Mouse (Mus musculus) heart, postnatal 0 days (tissue): ENCODE measurements at regions not wholly inside any gene's neighbourhood (a gene's known extent, or its start where the extent isn't known, plus 50 kb on each side); places are given as distances from the start of the nearest gene placed in this dataset.
"Not testable (repeated sequence)": the region's sequence is repeated elsewhere in the genome, so short reads cannot be mapped to it uniquely, and the experiment has no call there.

Source experiments
- ATAC-seq: fragments of 200-750 bp; cut with Nextera tagmentation; 2 replicates; pipeline ENCODE4 v1.8.0; 2017; ENCODE audit warnings: low read depth, moderate number of reproducible peaks, moderate library complexity; ENCODE audit not compliant: insufficient read depth
- DNase-seq: peaks from one replicate; pipeline ENCODE4 v3.0.0-alpha.2; 2016; ENCODE audit warnings: low spot score
- H3K27ac ChIP-seq: fragments of 300-500 bp; sonication (generic); 2 replicates; pipeline ENCODE4 v1.5.1; 2014; ENCODE audit warnings: low read depth, mild to moderate bottlenecking
- H3K27me3 ChIP-seq: fragments of 300-500 bp; sonication (generic); 2 replicates; pipeline ENCODE4 v1.6.1; 2014; ENCODE audit warnings: low read length, mixed read lengths; ENCODE audit not compliant: control insufficient read depth, insufficient read depth
- H3K36me3 ChIP-seq: fragments of 300-500 bp; sonication (generic); replicated peaks from 2 replicates; pipeline ENCODE4 v1.6.1; 2014; ENCODE audit warnings: low read length, mixed read lengths; ENCODE audit not compliant: control insufficient read depth, insufficient read depth
- H3K4me1 ChIP-seq: fragments of 300-500 bp; sonication (generic); 2 replicates; pipeline ENCODE4 v1.6.1; 2014; ENCODE audit warnings: antibody characterized with exemption; ENCODE audit not compliant: control insufficient read depth, insufficient read depth
- H3K4me2 ChIP-seq: fragments of 300-500 bp; sonication (generic); 2 replicates; pipeline ENCODE4 v1.6.1; 2014; ENCODE audit warnings: low read depth, mild to moderate bottlenecking, low read length, moderate library complexity
- H3K4me3 ChIP-seq: fragments of 300-500 bp; sonication (generic); 2 replicates; pipeline ENCODE4 v1.5.1; 2014; ENCODE audit warnings: low read depth, low read length
- H3K9ac ChIP-seq: fragments of 300-500 bp; sonication (generic); replicated peaks from 2 replicates; pipeline ENCODE4 v1.6.1; 2014; ENCODE audit warnings: low read depth, low read length, mixed read lengths
- H3K9me3 ChIP-seq: fragments of 300-500 bp; sonication (generic); replicated peaks from 2 replicates; pipeline ENCODE4 v1.6.1; 2016; ENCODE audit warnings: low read length; ENCODE audit not compliant: control insufficient read depth
- CTCF ChIP-seq: IDR thresholded peaks from 2 replicates; pipeline ENCODE4 v1.5.1; 2016; ENCODE audit warnings: antibody characterized with exemption, control low read depth, low read depth
- EP300 ChIP-seq: IDR thresholded peaks from 2 replicates; pipeline ENCODE4 v1.6.1; 2016; ENCODE audit warnings: antibody characterized with exemption, low read depth
- WGBS: fragments of 180-500 bp; shearing (Covaris S2); extraction: QIAGEN DNeasy Blood & Tissue Kit; methylation state at CpG from one replicate; pipeline ENCODE4 v1.1.7; 2014; 5-methylcytosine and 5-hydroxymethylcytosine counted together

GRCm38 (mm10) chr13:5178996-5179395 is 570.0 kb upstream of the Akr1e1 start:
- ATAC-seq (no peak), DNase-seq (no peak)
- H3K36me3 ChIP-seq: no peaks in the 10 kb centered on the region
- H3K27ac ChIP-seq: no peak overlapping the region
- no peak overlapping the region for H3K9ac ChIP-seq
- TF ChIP-seq CTCF (no peak), EP300 (no peak)
- 85% methylated on average over 4 of the region's 4 CpGs for WGBS
- no peak overlapping the region for H3K4me2 ChIP-seq
- no peaks in the 10 kb centered on the region for H3K27me3 ChIP-seq
- H3K4me1 ChIP-seq: no peaks in the 10 kb centered on the region
- H3K9me3 ChIP-seq: no peaks in the 10 kb centered on the region
- no peak overlapping the region for H3K4me3 ChIP-seq

- TF ChIP-seq EP300 (no peak), CTCF (no peak)
- no peaks in the 10 kb centered on the region for H3K4me1 ChIP-seq
- no peak overlapping the region for H3K9ac ChIP-seq
- H3K9me3 ChIP-seq: no peaks in the 10 kb centered on the region
- no peak overlapping the region for H3K27ac ChIP-seq
- no peak overlapping the region for H3K4me3 ChIP-seq
- ATAC-seq: no peak
- H3K4me2 ChIP-seq: no peak overlapping the region
- WGBS: 62% methylated on average over 2 of the region's 2 CpGs
- H3K36me3 ChIP-seq: no peaks in the 10 kb centered on the region
- no peaks in the 10 kb centered on the region for H3K27me3 ChIP-seq
- no peak for DNase-seq
Observed at GRCm38 (mm10) chr13:5179552-5179951, 570.6 kb upstream of the Akr1e1 start.

DNA sequence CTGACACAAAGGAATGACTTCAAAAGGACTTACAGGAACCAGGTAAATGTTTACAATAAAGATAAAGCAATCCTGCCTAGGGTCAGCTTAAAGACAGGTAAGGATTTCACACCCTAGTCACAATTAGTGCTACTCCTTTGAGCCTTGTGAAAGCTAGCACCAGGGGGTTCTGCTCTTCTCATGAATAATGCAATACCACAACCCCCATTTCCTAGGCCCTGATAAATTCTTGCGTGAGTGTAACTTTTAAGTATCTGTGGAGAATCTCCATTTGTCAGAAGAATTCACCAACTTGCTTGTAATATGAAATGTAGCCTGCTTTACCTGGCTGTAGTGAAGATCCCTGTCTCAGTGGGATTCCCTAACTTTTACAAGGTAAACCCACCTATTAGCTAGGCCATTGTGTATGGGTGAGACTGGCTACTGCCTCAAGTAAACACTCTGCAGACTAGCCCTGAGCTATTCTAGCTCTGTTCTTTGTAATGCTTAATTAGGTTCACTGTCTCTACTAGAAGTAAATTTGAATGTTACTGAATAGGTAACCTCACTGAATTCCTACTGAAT is 576.3 kb upstream of the Akr1e1 start:
- not testable (repeated sequence) for H3K27me3 ChIP-seq, H3K9me3 ChIP-seq, H3K27ac ChIP-seq, H3K4me3 ChIP-seq, H3K36me3 ChIP-seq, ATAC-seq, DNase-seq, H3K4me1 ChIP-seq, H3K9ac ChIP-seq, H3K4me2 ChIP-seq
- 58% methylated on average over 1 of the region's 1 CpGs for WGBS

- no peaks in the 10 kb centered on the region for H3K27me3 ChIP-seq
- ATAC-seq: no peak
- no peak overlapping the region for H3K4me2 ChIP-seq
- H3K27ac ChIP-seq: no peak overlapping the region
- WGBS: 55% methylated on average over 1 of the region's 1 CpGs
- H3K9me3 ChIP-seq: no peaks in the 10 kb centered on the region
- no peaks in the 10 kb centered on the region for H3K36me3 ChIP-seq
- no peak overlapping the region for H3K4me3 ChIP-seq
- no peak overlapping the region for H3K9ac ChIP-seq
- H3K4me1 ChIP-seq: no peaks in the 10 kb centered on the region
- no peak for TF ChIP-seq EP300
- no peak for TF ChIP-seq CTCF
- DNase-seq: no peak
Observed at GRCm38 (mm10) chr13:5202736-5203135, 593.8 kb upstream of the Akr1e1 start.

- Histone ChIP-seq H3K9me3 (no peaks in the 10 kb centered on the region), H3K27me3 (no peaks in the 10 kb centered on the region), H3K9ac (no peak overlapping the region), H3K4me3 (no peak overlapping the region), H3K4me2 (no peak overlapping the region), H3K4me1 (no peaks in the 10 kb centered on the region), H3K36me3 (no peaks in the 10 kb centered on the region), H3K27ac (no peak overlapping the region)
- 38% methylated on average over 2 of the region's 2 CpGs for WGBS
- ATAC-seq (no peak), DNase-seq (no peak)
- no peak for TF ChIP-seq CTCF
- TF ChIP-seq EP300: no peak
Observed at GRCm38 (mm10) chr13:5204143-5204542, 595.2 kb upstream of the Akr1e1 start.

DNA sequence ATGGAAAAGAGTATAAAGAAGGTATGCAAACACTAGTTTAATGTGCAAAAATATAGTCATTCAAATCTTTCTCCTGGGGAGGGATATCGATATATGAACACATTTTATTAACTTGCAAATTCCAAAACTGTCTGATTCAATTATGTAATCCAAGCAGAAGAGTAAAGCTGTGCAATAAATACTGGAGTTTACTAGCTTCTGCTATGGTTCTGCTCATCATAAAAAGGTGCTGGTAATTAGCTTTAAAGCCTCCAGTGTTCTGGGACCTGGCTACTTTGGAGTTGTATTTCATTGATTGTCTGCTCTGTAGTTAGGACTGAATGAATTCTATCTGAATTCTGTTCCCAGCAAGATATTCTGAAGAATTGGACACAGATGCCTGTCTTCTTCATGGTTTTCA is 602.7 kb upstream of the Akr1e1 start:
- H3K9ac ChIP-seq: no peak overlapping the region
- no peak overlapping the region for H3K4me2 ChIP-seq
- WGBS: 81% methylated on average over 1 of the region's 1 CpGs
- TF ChIP-seq EP300: no peak
- no peak for TF ChIP-seq CTCF
- no peak overlapping the region for H3K27ac ChIP-seq
- no peak for DNase-seq
- H3K4me1 ChIP-seq: no peaks in the 10 kb centered on the region
- H3K4me3 ChIP-seq: no peak overlapping the region
- H3K27me3 ChIP-seq: no peaks in the 10 kb centered on the region
- H3K36me3 ChIP-seq: no peaks in the 10 kb centered on the region
- no peak for ATAC-seq
- H3K9me3 ChIP-seq: no peaks in the 10 kb centered on the region
